Mouse (Mus musculus) mesoderm, embryonic 11.5 days (tissue): ENCODE measurements around the gene Gm3285.
A peak's percentile ranks its signal among the peaks of the same experiment; 100 is the strongest.

Experiments used
- DNase-seq: peaks from one replicate; pipeline ENCODE4 v3.0.0-alpha.2; 2012; ENCODE audit warnings: low read depth, low spot score

Gene Gm3285

DNA sequence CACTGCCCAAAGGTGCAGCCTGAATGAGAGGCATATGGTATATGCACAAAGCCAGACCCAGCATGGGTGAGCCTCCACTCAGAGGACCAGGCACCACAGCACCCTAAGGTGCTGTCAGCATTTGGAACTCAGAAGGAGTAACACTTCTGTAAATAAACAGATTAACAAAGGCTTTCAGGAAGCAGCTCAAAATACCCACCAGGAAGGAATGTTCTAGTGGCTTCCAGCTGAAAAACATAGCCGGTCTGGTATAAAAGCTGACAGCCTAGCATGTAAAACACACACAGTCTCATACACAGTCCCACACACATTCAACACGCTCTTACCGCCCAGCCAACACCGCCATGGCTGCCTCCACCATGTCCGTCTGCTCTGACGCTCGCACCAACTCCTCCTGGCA is at the start of gene Gm3285:
Gene Gm3285 (plus strand): TSS at position 301 of the 400 bp plus-strand sequence.
- no peak for DNase-seq

DNA sequence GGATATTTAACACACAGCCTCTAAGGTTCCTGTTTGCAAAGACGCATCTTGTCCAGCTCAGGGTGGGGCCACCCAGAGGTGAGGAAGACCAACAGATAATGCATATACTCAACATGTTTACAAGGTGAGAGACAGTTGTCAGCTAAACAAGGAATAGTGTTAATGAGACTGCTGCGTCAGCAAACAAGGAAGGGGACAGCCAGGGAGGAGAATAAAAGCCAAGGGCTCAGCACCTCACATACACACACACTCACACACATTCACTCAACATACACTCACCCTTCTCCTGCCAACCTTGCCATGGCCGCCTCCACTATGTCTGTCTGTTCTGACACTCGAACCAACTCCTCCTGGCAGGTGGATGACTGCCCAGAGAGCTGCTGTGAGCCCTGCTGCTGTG is 47.4 kb upstream of the Gm3285 start, which contains the start of gene Gm2696:
Gene Gm2696 (plus strand): TSS at position 301 of the 400 bp plus-strand sequence.
- no peak for DNase-seq

DNA sequence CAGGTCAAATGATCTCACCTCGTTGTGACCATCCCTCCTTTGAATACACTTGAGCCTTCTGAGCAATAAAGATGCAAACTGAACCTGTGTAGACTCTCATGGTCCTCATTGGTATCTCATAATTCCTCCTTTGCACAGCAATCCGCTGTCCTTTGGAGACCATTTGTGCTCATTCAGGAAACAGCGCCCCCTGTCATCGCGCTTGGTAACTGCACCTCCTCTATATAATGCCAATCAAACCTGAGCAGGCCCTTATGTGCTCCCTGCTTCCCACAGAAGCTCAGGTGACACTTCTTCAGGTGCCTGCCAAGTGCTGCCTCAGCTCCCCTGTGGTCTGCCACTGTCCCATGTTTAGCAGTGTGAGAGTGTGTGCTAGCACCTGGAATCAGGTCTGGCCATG is 46.3 kb upstream of the Gm3285 start:
- peak; percentile 41 for DNase-seq

DNA sequence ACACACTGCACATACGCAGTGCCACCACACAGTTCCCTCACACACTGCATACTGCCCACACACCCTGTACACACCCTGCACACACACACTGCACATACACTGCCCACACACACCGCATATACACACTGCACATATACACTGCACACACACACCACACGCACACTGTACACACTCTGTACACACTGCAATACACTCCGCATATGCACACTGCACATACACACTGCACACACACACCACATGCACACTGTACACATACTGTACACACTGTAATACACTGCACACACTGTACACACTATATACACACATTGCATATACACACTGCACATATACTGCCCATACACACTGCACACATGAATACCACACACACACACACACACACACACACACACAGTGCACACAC is 43.3 kb upstream of the Gm3285 start:
- DNase-seq: no peak

DNA sequence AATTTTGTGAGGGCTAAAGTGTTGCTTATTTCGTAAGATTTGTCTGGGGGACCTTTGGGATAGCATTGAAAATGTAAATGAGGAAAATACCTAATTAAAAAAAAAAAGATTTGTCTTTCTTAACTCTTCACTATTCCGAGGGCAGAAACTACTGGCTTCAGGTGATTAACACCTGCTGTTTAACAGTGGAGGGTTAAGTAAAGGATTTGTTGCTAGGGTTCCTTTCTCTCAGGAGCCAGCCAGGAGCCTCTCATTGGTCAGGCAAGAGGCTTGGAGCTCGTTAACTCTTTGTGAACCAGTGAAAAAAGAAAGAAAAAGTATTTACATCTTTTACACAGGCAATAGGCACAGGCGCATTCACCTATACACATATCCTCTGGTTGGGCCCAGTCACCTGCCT is 42.6 kb upstream of the Gm3285 start:
- DNase-seq: no peak

DNA sequence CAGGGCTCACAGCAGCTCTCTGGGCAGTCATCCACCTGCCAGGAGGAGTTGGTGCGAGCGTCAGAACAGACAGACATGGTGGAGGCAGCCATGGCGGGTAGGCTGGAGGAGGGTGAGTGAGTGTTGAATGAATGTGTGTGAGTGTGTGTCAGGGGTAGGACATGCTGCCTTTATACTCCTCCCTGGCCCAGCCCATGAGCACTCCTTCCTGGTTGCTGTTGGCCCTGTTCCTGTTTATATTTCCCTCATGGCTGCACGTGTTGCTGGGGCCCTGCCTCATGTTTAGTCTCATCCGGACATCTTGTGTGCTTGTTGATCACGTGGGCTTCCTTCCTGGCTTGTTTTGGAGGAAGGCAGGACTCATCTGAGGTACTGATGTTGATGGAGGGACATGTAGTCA is 34.8 kb upstream of the Gm3285 start, which contains the start of gene Krtap10-4:
Gene Krtap10-4 (minus strand): TSS at position 145 of the 400 bp plus-strand sequence.
- no peak for DNase-seq

DNA sequence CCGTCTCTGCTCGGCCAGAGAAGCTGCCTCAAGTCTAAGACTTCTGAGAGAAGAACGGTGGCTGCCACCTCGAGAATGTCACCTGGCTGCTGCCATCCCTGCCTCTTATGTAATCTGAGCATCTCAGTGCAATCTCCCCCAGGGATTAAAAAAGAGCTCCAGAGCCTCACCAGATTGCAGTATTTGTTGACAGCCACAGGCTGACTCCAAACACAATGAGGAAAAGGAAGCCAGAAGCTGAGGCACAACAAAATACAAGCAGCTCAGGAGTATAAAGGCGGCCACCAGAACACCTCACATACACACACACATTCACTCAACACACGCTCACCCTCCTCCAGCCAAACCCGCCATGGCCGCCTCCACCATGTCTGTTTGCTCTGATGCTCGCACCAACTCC is 26.1 kb upstream of the Gm3285 start, which contains the start of gene Krtap10-10:
Gene Krtap10-10 (plus strand): TSS at position 301 of the 400 bp plus-strand sequence.
- DNase-seq: no peak

DNA sequence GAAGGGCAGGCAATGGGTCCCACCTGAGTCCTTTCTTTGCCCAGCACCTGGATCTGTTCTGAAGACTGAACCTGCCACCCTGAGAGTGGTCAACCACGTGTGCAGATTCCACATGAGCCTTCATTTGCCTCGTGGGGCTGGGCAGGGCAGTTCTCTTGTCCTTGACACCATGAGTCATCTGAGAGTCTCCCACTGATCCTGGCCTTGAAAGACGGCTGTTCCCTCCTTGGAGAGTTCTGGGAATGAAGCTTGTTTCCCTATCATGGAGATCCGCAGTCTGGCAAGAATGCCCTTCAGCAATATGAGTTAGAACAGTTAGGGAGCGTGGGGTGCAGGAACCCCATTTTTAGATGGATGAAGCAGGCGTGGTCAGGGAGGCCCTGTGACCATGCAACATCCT is 22.8 kb upstream of the Gm3285 start:
- no peak for DNase-seq

DNA sequence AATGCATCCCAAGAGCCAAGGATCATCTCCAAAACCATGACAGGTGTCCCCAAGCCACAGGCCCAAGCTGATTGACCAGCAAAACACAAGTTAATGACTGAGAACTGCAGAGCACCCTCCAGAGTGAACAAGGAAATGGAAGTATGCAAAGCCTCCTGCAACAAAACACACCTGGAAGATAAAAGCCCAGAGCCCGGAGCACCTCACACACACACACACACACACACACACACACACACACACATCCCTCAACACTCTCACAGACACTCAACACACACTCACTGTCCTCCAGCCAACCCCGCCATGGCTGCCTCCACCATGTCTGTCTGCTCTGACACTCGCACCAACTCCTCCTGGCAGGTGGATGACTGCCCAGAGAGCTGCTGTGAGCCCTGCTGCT is 15.3 kb upstream of the Gm3285 start, which contains the start of gene Gm36176:
Gene Gm36176 (plus strand): TSS at position 301 of the 400 bp plus-strand sequence.
- no peak for DNase-seq

DNA sequence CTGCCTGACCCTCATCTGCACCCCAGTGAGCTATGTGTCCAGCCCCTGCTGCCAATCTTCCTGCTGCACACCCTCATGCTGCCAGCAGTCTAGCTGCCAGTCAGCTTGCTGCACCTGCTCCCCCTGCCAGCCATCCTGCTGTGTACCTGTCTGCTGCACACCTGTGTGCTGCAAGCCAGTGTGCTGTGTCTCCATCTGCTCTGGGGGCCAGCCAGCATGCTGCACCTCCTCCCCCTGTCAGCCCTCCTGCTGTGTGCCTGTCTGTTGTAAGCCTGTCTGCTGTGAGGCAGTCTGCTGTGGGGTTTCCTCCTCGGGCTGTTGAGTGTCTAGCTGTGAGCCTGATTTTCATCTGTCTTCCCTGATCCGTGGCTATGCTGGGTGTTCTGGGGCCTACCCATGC is 14.8 kb upstream of the Gm3285 start:
- DNase-seq: no peak

DNA sequence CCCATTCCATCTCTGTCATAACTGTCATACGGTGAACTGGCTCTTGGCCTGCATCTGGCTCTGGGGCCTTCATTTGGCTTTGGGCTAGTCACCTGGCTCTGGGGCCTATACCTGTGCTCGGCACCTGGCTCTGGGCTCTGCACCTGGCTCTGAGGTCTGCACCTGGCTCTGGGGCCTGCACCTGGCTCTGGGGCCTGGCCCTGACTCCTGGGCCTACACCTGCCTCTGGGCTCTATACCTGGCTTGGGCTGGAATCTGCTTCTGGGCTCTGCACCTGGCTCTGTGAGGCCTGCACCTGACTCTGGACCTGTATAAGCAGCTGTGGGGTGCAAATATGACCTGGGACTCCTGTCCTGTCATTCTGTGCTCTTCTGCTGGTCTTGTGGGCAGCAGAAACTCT is 14.2 kb upstream of the Gm3285 start:
- DNase-seq: no peak

DNA sequence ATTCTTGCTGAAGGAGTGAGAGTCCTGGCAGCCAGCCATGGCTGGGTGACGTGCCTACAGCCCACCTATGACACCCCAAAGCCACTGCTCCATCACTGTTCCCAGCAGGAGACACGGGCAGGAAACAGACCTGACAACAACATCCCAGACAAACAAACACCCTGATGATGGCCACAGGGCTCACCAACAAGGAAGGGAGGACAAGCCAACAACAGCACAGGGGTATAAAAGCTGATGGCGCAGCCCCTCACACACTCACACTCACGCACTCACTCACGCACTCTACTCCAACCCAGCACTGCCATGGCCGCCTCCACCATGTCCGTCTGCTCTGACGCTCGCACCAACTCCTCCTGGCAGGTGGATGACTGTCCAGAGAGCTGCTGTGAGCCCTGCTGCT is 9.2 kb upstream of the Gm3285 start, which contains the start of gene Gm10318:
Gene Gm10318 (plus strand): TSS at position 301 of the 400 bp plus-strand sequence.
- no peak for DNase-seq

DNA sequence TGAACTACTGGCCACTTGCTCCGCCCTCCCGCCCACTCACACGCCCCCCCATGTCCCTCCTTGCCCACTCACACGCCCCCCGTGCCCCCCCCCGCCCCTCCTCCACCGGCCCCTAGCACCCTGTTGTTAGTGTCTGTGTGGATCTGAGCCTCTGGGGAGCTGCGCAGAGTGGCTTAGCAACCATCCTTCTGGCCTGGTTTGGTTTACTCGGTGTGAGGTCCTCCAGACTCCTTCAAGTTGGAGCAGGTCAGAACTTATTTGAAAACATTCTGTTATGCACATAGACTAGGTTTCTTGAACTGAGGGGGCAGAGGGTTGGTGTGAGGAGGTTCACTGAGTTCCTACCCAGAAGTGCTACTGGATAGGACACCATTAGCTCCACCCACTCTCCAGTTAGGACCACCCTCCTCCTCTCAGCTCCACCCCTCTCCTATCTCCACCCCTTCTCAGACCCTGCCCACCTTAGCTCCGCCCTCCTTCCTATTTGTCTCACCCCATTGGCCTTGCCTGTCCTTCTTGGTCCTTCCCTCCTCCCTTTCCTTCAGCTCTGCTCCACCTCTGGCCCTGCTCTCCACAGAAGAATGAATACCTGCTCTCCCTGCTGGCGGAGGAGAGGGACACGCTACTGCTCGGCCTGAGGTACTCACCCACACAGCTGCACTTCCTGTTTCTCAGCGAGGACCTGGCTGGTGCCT is 2.4 kb downstream of the Gm3285 start:
- peak; percentile 74 for DNase-seq

DNA sequence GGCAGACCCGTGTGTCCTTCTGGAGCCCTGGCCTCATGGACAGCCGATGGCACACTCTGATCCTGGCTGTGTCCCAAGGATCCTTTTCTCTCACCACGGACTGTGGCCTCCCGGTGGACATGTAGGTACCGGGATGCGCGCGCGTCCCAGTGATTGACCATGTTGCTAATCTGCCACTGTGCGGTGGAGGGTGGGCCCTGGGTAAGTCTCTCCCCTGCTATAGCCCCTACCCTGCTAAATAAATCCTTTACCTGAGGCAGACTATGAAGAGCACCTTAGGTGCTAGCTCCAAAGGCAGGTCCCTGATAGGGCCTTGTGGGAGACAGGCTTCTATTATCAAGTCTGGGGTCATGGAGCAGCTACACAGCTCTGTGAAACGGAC is 3.0 kb downstream of the Gm3285 start:
- peak; percentile 12 for DNase-seq

DNA sequence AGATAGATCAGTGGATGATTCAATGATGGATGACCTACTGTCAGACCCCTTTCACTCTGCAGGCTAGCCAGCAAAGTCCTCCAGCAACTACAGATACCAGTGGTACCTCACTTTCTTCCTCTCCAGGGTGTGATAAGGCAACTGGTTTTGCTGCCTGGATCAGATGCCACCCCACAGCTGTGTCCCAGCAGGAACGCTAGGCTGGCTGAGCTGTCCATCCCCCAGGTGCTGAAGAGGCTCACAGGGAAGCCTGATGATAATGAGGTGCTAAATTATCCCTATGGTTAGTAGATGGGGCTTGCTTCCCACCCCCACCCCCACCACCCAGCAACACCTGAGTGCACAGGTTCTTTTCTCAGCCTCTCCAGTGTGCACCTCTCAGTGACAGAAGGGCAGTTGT is 5.8 kb downstream of the Gm3285 start:
- DNase-seq: peak; percentile 8

DNA sequence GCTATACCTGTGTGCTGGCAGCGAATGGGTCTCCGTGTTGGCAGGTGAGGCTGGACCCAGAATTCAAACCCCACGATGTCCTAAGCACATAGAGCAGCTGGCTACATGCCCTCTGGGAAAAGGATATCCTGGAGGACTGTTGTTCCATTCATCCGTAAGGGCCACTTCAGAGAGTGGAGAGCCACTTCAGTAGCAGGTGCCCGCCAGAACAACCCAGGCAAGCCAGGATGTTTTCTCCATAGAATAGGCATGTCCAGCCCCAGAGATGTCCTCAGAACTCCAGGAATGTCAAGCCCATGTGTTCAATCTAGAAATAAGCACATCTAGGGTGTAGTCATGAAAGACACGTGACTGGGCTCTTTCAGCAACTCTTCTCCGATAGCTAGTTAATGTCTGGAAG is 7.9 kb downstream of the Gm3285 start:
- DNase-seq: no peak

DNA sequence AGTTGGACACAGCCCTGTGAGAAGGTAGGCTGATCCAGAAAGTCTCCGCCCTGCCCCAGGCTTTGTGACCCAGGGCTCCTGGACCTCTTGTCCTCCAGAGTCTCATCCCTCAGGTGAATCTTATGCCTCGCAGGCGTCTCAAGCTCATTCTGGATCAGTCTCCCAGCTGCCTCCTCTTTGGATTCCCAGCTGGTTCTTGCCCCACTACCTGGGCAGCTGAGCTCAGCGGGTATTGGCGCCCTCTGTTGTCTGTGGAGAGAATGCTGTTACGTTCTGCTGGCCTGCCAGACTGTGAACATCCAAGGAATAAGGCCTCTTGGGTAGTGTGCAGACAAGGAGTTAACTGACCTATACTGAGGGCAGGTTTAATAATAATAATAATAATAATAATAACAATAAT is 17.2 kb downstream of the Gm3285 start:
- DNase-seq: no peak

DNA sequence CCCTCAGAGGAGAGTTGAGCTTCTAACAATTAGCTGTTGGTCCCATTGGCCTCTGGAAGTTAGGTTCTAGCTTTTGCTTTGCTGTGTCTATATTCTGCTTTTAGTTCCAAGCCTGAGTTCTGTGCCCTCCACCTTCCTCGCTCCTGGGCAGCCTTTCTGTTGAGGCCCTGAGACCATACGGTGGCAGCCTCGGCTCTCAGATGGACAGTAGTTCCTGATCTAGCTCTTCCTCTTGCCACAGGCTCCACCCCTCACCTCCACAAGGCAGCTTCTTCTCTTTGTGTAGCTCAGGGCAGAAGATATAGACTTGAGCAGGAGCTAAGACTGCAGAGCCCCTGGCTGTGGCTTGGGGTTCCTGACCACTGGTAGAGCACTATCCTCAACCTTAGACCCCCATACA is 18.5 kb downstream of the Gm3285 start:
- no peak for DNase-seq

DNA sequence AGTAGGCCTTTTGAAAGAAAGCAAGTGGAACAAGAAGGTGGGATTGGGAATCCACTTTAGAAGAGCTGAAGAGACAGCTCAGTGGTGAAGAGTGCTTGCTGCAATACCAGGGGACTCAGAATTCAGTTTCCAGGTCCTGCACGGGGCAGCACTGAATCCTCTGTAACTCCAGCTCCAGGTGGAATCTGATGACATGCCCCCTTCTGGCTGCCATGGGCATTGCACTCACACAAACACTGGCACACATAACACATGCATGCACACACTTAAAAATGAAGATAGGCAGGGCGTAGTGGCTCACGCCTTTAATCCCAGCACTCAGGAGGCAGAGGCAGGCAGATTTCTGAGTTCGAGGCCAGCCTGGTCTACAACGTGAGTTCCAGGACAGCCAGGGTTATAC is 20.8 kb downstream of the Gm3285 start:
- peak; percentile 8 for DNase-seq

DNA sequence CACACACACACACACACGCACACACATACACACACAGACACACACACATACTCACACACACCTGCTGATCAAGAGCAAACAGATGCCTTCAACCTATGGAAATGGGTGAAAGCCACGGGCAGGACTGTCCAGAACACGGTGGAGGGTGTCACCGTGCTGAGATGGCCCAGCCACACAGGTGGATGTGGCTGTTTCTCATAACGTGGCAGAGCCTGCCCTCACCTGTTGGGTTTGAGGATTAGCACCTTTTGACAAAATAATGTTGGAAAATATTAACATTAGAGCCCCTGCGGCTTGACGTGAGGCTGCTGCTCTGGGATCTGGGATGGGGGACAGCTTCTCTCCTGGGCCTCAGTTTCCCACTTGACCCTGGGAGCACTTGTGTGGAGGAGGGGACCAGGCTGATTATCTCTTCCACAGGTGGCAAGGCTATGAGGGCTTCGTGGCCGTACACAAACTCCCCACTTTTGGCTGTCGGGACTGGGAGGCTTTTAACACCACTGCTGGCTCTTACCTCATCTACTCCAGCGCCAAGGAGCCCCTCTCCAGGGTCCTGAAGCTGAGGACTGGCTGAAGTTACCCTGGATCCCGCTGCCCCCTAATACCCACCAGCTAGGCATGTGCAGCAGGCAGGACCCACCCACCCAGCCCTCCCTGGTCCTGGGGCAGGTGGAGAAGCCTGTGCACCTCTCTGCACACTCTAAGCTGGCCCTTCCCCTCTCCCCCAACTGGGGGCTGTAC is 24.4 kb downstream of the Gm3285 start:
- DNase-seq: peak; percentile 43

DNA sequence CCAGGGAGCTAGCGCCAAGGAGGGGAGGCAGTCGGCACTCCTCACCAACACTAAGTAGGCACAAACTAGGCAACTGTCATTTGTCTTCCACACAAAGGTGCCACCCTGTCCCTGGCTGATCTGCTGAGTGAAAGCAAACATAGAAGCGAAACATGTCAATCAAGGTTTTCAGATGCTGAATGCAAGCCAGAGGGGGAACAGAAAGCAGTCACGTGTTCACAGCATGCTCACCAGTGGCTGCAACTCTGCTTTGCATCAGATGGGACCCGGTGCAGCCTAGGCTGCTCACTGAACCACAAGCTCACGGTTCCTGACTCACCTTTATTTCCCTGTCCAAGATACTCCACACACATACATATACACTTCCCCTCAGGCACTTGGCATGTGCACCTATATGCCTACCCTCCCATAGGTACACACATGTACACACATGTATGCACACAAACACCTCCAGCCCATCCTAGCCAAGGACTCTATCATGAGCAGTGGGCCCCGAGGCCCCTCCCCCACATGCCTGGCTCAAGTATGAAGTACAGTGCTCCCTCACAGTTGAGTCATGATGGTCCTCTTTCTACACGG is 29.3 kb downstream of the Gm3285 start:
- no peak for DNase-seq

DNA sequence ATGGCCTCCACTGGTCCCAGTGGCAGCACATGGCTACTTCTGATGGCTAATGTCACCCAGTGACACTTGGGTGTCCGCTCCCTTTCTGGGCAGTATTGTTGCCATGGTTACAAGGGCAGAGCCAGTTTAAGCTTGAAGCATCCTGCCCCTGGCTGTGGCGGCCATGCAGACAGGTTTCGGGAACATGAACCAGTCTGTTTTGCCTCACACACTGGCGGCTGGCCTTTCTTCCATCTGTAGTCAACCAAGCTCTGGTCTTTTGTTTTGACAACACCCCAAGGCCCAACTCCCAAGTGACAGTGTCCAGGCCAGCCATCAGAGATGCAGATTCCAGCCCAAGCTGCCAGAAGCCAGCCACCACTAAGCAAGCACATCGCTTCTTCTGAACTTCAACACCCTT is 33.8 kb downstream of the Gm3285 start:
- DNase-seq: no peak

DNA sequence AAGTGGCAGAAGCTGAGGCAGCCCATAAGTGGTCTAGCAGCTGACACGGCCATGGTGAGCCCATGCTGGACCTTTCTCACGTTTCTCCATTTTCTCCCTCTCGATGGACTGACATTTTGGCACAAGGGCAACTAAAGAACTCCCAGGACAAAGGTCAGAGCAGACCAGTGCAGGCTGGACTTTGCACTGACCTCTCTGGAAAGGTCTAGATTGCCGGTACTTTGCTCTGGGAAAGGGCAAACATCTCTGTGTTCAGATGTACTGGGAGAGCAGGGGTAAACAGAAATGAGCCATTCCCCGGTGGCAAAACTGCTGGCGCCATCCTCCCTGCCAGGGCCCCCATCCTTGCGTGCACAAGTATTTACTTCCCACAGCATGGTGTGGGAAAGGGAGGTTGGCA is 38.4 kb downstream of the Gm3285 start:
- no peak for DNase-seq
